36 mouse cellular contexts compared by ENCODE assay signal in genomic region chr16:90439493-90439892, GRCm38 (mm10). TPM values are rescaled to one million over a fixed set of nuclear protein-coding genes. Genes with fewer than 3 reads are reported as not detected.
"Had no signal": no experiment of that assay in that cellular context is flagged by ENCODE, and none has a peak within 500 bp of the region (broad histone marks: within the 10 kb centered on the region; RNA-seq: fewer than 3 reads in every experiment).

No protein-coding gene starts in this region.

- H3K9ac ChIP-seq: heart, embryonic 12.5 days; heart, embryonic 13.5 days; heart, embryonic 15.5 days; hindbrain, embryonic 12.5 days; hindbrain, embryonic 13.5 days; hindbrain, embryonic 14.5 days; hindbrain, embryonic 15.5 days; intestine, embryonic 15.5 days; kidney, embryonic 15.5 days had no signal

- H3K36me3 ChIP-seq: hindbrain, embryonic 15.5 days; intestine, embryonic 15.5 days had no signal

- H3K27me3 ChIP-seq: heart, embryonic 12.5 days; heart, embryonic 13.5 days; heart, embryonic 15.5 days; hindbrain, embryonic 12.5 days; hindbrain, embryonic 13.5 days; hindbrain, embryonic 15.5 days; intestine, embryonic 15.5 days; kidney, embryonic 15.5 days had no signal

- DNase-seq: heart, postnatal 10 days; heart, postnatal 14 days; heart, postnatal 36 days; heart, postnatal 4 days; kidney, adult 11 months; kidney, adult 18-20 months; kidney, adult 2 months; kidney, adult 8-10 months; kidney, adult 9 months; kidney, postnatal 10 days; kidney, postnatal 14 days; kidney, postnatal 25 days; kidney, postnatal 36 days; kidney, postnatal 4 days; layer of hippocampus, adult 9-11 months; layer of hippocampus, postnatal 36 days had no signal

- H3K27ac ChIP-seq: heart, embryonic 13.5 days; heart, embryonic 15.5 days; hindbrain, embryonic 12.5 days; hindbrain, embryonic 13.5 days; hindbrain, embryonic 14.5 days; hindbrain, embryonic 15.5 days; hindbrain, postnatal 0 days; intestine, embryonic 15.5 days; kidney, embryonic 15.5 days; kidney, postnatal 0 days; layer of hippocampus, adult 2 months; left cerebral cortex, adult 2 months had no signal

- H3K9me3 ChIP-seq: heart, embryonic 12.5 days; heart, embryonic 13.5 days; heart, embryonic 15.5 days; hindbrain, embryonic 10.5 days; hindbrain, embryonic 12.5 days; hindbrain, embryonic 13.5 days; hindbrain, embryonic 15.5 days; intestine, embryonic 15.5 days; kidney, embryonic 15.5 days had no signal

- H3K4me3 ChIP-seq: heart, embryonic 12.5 days; heart, embryonic 13.5 days; heart, embryonic 15.5 days; hindbrain, embryonic 10.5 days; hindbrain, embryonic 12.5 days; hindbrain, embryonic 13.5 days; hindbrain, embryonic 15.5 days; intestine, embryonic 15.5 days; kidney, embryonic 15.5 days; layer of hippocampus, adult 2 months; left cerebral cortex, adult 2 months had no signal

- H3K4me2 ChIP-seq: heart, embryonic 11.5 days; heart, embryonic 12.5 days; heart, embryonic 13.5 days; heart, embryonic 15.5 days; hindbrain, embryonic 12.5 days; hindbrain, embryonic 13.5 days; hindbrain, embryonic 14.5 days; hindbrain, embryonic 15.5 days; intestine, embryonic 15.5 days; kidney, embryonic 15.5 days had no signal

- ATAC-seq: hindbrain, embryonic 16.5 days; hindbrain, postnatal 0 days; inflammation-experienced regulatory T-cells, adult 6 months; intestine, embryonic 15.5 days; intestine, embryonic 16.5 days; intestine, postnatal 0 days had no signal

RNA-seq across cellular contexts. Expression of gene Hunk, which starts 53.7 kb away (rescaled TPM):
- total RNA-seq: hematopoietic stem cell, adult 5-6 weeks had no signal
